Mouse (Mus musculus) liver, postnatal 0 days (tissue): Measurements from ENCODE around the gene Vmn1r226. TPM values are rescaled to one million over a fixed set of nuclear protein-coding genes. Genes with fewer than 3 reads are reported as not detected.

Experiments used
- ATAC-seq: fragments of 200-750 bp; cut with Nextera tagmentation; 2 replicates; pipeline ENCODE4 v1.8.0; 2017; ENCODE audit warnings: mild to moderate bottlenecking, moderate library complexity
- DNase-seq: peaks from one replicate; pipeline ENCODE4 v3.0.0-alpha.2; 2016
- H3K27ac ChIP-seq: fragments of 300-500 bp; sonication (generic); 2 replicates; pipeline ENCODE4 v1.5.1; 2014; ENCODE audit warnings: antibody characterized with exemption, moderate library complexity, mild to moderate bottlenecking, low read depth
- H3K27me3 ChIP-seq: fragments of 300-500 bp; sonication (generic); 2 replicates; pipeline ENCODE4 v1.6.1; 2014; ENCODE audit warnings: low read length, control low read depth, mixed read lengths; ENCODE audit not compliant: insufficient read depth
- H3K36me3 ChIP-seq: fragments of 300-500 bp; sonication (generic); replicated peaks from 2 replicates; pipeline ENCODE4 v1.6.1; 2014; ENCODE audit warnings: mild to moderate bottlenecking, control low read depth, low read length, moderate library complexity, mixed read lengths; ENCODE audit not compliant: insufficient read depth
- H3K4me1 ChIP-seq: fragments of 300-500 bp; sonication (generic); 2 replicates; pipeline ENCODE4 v1.6.1; 2014; ENCODE audit warnings: antibody characterized with exemption, mild to moderate bottlenecking, control low read depth; ENCODE audit not compliant: insufficient read depth
- H3K4me2 ChIP-seq: fragments of 300-500 bp; sonication (generic); 2 replicates; pipeline ENCODE4 v1.6.1; 2014; ENCODE audit warnings: low read depth, mild to moderate bottlenecking, low read length, moderate library complexity, mixed read lengths
- H3K4me3 ChIP-seq: fragments of 300-500 bp; sonication (generic); 2 replicates; pipeline ENCODE4 v1.5.1; 2014; ENCODE audit warnings: low read depth, low read length
- H3K9ac ChIP-seq: fragments of 300-500 bp; sonication (generic); replicated peaks from 2 replicates; pipeline ENCODE4 v1.6.1; 2014; ENCODE audit warnings: mild to moderate bottlenecking, moderate library complexity
- H3K9me3 ChIP-seq: fragments of 300-500 bp; sonication (generic); 2 replicates; pipeline ENCODE4 v1.6.1; 2016; ENCODE audit warnings: mild to moderate bottlenecking, control low read depth, low read length, mixed read lengths
- CTCF ChIP-seq: sonication (generic); IDR thresholded peaks from 2 replicates; pipeline ENCODE4 v1.5.1; 2016; ENCODE audit warnings: antibody characterized with exemption, low read depth
- EP300 ChIP-seq: IDR thresholded peaks from 2 replicates; pipeline ENCODE4 v1.6.1; 2016; ENCODE audit warnings: antibody characterized with exemption, low read depth, mild to moderate bottlenecking
- WGBS: fragments of 180-500 bp; shearing (Covaris S2); extraction: QIAGEN DNeasy Blood & Tissue Kit; methylation state at CpG from one replicate; pipeline ENCODE4 v1.1.7; 2014; ENCODE audit not compliant: insufficient replicate concordance; 5-methylcytosine and 5-hydroxymethylcytosine counted together
- polyA plus RNA-seq: library from polyadenylated mRNA; unstranded; fragments of >200 nt; fragmentation: Nextera tagmentation; extraction: Ambion mirVana; gene quantifications from 2 replicates; pipeline ENCODE4 v1.2.1, GENCODE M21; 2015

Gene Vmn1r226
- polyA plus RNA-seq: not detected in 2 replicates

- H3K36me3 ChIP-seq: no peaks in the 10 kb centered on the region
- TF ChIP-seq CTCF (no peak), EP300 (no peak)
- H3K4me2 ChIP-seq: no peak within 1 kb of the TSS
- no peaks in the 10 kb centered on the region for H3K27me3 ChIP-seq
- no peak for DNase-seq
- H3K27ac ChIP-seq: no peak within 1 kb of the TSS
- no peak within 1 kb of the TSS for H3K4me3 ChIP-seq
- no peak within 1 kb of the TSS for H3K9ac ChIP-seq
- H3K9me3 ChIP-seq: no peaks in the 10 kb centered on the region
- no peak for ATAC-seq
- no peaks in the 10 kb centered on the region for H3K4me1 ChIP-seq
Observed at GRCm38 (mm10) chr17:20682543-20682942, at the start of gene Vmn1r226. Vmn1r226 (plus strand) TSS chr17:20682843.

- Histone ChIP-seq H3K4me3 (no peak within 1 kb of the TSS), H3K27ac (no peak within 1 kb of the TSS), H3K36me3 (no peaks in the 10 kb centered on the region), H3K9me3 (no peaks in the 10 kb centered on the region), H3K9ac (no peak within 1 kb of the TSS), H3K4me2 (no peak within 1 kb of the TSS), H3K4me1 (no peaks in the 10 kb centered on the region), H3K27me3 (no peaks in the 10 kb centered on the region)
- ATAC-seq (no peak), DNase-seq (no peak)
- 46% methylated on average over 1 of the region's 1 CpGs for WGBS
- TF ChIP-seq EP300: no peak
- no peak for TF ChIP-seq CTCF
Observed at GRCm38 (mm10) chr17:20729543-20729942, 46.9 kb downstream of the Vmn1r226 start, which contains the start of gene Vmn1r227. Vmn1r227 (plus strand) TSS chr17:20729843.

Other genes starting within 250 kb of the Vmn1r226 start
- gene Vmn2r108, start 201.5 kb upstream of the Vmn1r226 start, polyA plus RNA-seq: not detected in 2 replicates
- gene Vmn1r225, start 184.7 kb upstream of the Vmn1r226 start, polyA plus RNA-seq: not detected in 2 replicates
- not detected in 2 replicates for gene Vmn2r109, start 118.1 kb upstream of the Vmn1r226 start, polyA plus RNA-seq
- not detected in 2 replicates for gene Vmn2r110, start 86.4 kb upstream of the Vmn1r226 start, polyA plus RNA-seq
- not detected in 2 replicates for gene Fpr-rs3, start 58.0 kb upstream of the Vmn1r226 start, polyA plus RNA-seq
- gene Vmn1r227, start 47.0 kb downstream of the Vmn1r226 start, polyA plus RNA-seq: not detected in 2 replicates
- not detected in 2 replicates for gene Vmn1r228, start 103.3 kb downstream of the Vmn1r226 start, polyA plus RNA-seq
- not detected in 2 replicates for gene Vmn1r229, start 128.7 kb downstream of the Vmn1r226 start, polyA plus RNA-seq
- not detected in 2 replicates for gene Vmn1r230, start 157.6 kb downstream of the Vmn1r226 start, polyA plus RNA-seq
- gene Vmn1r231, start 222.2 kb downstream of the Vmn1r226 start, polyA plus RNA-seq: not detected in 2 replicates
- gene Vmn1r232, start 236.9 kb downstream of the Vmn1r226 start, polyA plus RNA-seq: not detected in 2 replicates